Mouse (Mus musculus): ENCODE measurements around the gene Selenom.

- TF ChIP-seq CTCF (IDR thresholded peaks at IDR 0.05; ENCODE audit: low read depth, low read length) (no peak), GATA1 (IDR thresholded peaks at IDR 0.05; ENCODE audit: borderline replicate concordance, low read length) (no peak), TAL1 (conservative IDR thresholded peaks at IDR 0.05; ENCODE audit: low read depth, low read length) (no peak)
Observed at GRCm38 (mm10) chr11:3492748-3493147, 21.7 kb upstream of the Selenom start.
